Mouse (Mus musculus) gastrocnemius, adult 2 months (tissue): Measurements from ENCODE around the gene Morc3. TPM values are rescaled to one million over a fixed set of nuclear protein-coding genes. Genes with fewer than 3 reads are reported as not detected.

Source experiments
- DNase-seq: peaks from one replicate; pipeline ENCODE4 v3.0.0; 2022
- H3K27ac ChIP-seq: fragments of 200-600 bp; 2 replicates; pipeline ENCODE4 v1.8.1; 2022; ENCODE audit warnings: mild to moderate bottlenecking
- H3K4me3 ChIP-seq: fragments of 200-600 bp; 2 replicates; pipeline ENCODE4 v1.8.1; 2022; ENCODE audit warnings: mild to moderate bottlenecking, moderate library complexity
- CTCF ChIP-seq: fragments of 200-600 bp; IDR thresholded peaks from 2 replicates; pipeline ENCODE4 v1.8.1; 2022; ENCODE audit warnings: antibody characterized with exemption, mild to moderate bottlenecking, moderate library complexity
- intact Hi-C: fragments of 180-260 bp; cut with DNase I; formaldehyde crosslinking; loops from one replicate; pipeline ENCODE4 v1.15.1; 2025
- long read RNA-seq, 2 experiments: library from polyadenylated mRNA; stranded (forward); transcript quantifications; one replicate each; pipeline ENCODE4 v2.0.0; 2021
- total RNA-seq, 2 experiments: library from RNA; stranded (reverse); gene quantifications; 2 replicates each; pipeline ENCODE4 v1.2.3; 2021

Morc3 gene
- 10 to 100 TPM; 10.2 to 14.1 TPM for total RNA-seq
- long read RNA-seq, experiment 1, full-length matches to known transcripts: 13 of 13 reads
- long read RNA-seq, experiment 1, partial matches to known transcripts: 0 of 13 reads
- long read RNA-seq, experiment 1, other reads (novel, unspliced or antisense): 0 of 13 reads
- long read RNA-seq, experiment 2, full-length matches to known transcripts: 11 of 14 reads
- long read RNA-seq, experiment 2, partial matches to known transcripts: 1 of 14 reads
- long read RNA-seq, experiment 2, other reads (novel, unspliced or antisense): 2 of 14 reads

GRCm38 (mm10) chr16:93831627-93832395 lies at the start of gene Morc3:
TSS of gene Morc3 (plus strand) at chr16:93832121.
- intact Hi-C loops: no loop called here
- H3K27ac ChIP-seq: peak within 1 kb of the TSS; percentile 96
- TF ChIP-seq CTCF: no peak; the same call in 1 of the 2 replicates
- peak; percentile 100 for DNase-seq
- peak within 1 kb of the TSS; percentile 99 for H3K4me3 ChIP-seq

- intact Hi-C loops: loop anchor here (10.0 kb wide), 1 partner anchor 169 kb away; no protein-coding TSS in a partner anchor
- Histone ChIP-seq H3K27ac (no peak overlapping the region), H3K4me3 (no peak overlapping the region)
- DNase-seq: no peak
- TF ChIP-seq CTCF: peak; percentile 36
These were observed 47.7 kb upstream of the Morc3 start for GRCm38 (mm10) chr16:93784175-93784574.

GRCm38 (mm10) chr16:93785805-93786204 lies 46.1 kb upstream of the Morc3 start:
- peak; percentile 67 for DNase-seq
- Histone ChIP-seq H3K4me3 (no peak overlapping the region), H3K27ac (no peak overlapping the region)
- peak; percentile 93; the same call in 1 of the 2 replicates for TF ChIP-seq CTCF
- intact Hi-C loops: loop anchor here (10.0 kb wide), 1 partner anchor 171 kb away; no protein-coding TSS in a partner anchor

- DNase-seq: no peak
- no peak overlapping the region for H3K4me3 ChIP-seq
- no peak overlapping the region for H3K27ac ChIP-seq
- intact Hi-C loops: loop anchor here (10.0 kb wide), 1 partner anchor 174 kb away; no protein-coding TSS in a partner anchor
- TF ChIP-seq CTCF: no peak
These were observed 43.5 kb upstream of the Morc3 start for GRCm38 (mm10) chr16:93788388-93788787.

DNA sequence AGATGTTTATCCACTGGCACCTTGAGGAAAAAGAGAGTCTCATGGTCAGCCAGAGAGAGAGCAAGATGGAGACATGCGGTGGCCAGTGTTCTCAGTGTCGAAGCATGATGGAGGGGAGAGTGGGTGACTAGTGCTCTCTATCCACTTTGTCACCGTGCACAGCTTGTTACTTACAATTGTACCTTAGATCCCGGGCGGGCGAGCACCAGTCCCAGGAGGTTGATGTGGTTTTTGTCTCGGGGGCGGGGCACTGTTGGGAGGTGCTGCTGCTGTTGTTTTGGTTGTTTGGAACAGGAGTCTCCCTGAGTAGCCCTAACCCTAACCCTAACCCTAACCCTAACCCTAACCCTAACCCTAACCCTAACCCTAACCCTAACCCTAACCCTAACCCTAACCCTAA lies 43.0 kb upstream of the Morc3 start:
- no peak overlapping the region for H3K27ac ChIP-seq
- no peak overlapping the region for H3K4me3 ChIP-seq
- DNase-seq: no peak
- TF ChIP-seq CTCF: no peak
- intact Hi-C loops: loop anchor here (10.0 kb wide), 1 partner anchor 174 kb away; no protein-coding TSS in a partner anchor

GRCm38 (mm10) chr16:93789971-93790755 lies 41.8 kb upstream of the Morc3 start:
- H3K27ac ChIP-seq: no peak overlapping the region
- no peak for DNase-seq
- TF ChIP-seq CTCF: no peak
- intact Hi-C loops: loop anchor here (10.0 kb wide), 1 partner anchor 175 kb away; no protein-coding TSS in a partner anchor
- H3K4me3 ChIP-seq: no peak overlapping the region

GRCm38 (mm10) chr16:93792981-93793630 lies 38.8 kb upstream of the Morc3 start:
- no peak for TF ChIP-seq CTCF
- intact Hi-C loops: no loop called here
- H3K4me3 ChIP-seq: no peak overlapping the region
- no peak overlapping the region for H3K27ac ChIP-seq
- DNase-seq: no peak

DNA sequence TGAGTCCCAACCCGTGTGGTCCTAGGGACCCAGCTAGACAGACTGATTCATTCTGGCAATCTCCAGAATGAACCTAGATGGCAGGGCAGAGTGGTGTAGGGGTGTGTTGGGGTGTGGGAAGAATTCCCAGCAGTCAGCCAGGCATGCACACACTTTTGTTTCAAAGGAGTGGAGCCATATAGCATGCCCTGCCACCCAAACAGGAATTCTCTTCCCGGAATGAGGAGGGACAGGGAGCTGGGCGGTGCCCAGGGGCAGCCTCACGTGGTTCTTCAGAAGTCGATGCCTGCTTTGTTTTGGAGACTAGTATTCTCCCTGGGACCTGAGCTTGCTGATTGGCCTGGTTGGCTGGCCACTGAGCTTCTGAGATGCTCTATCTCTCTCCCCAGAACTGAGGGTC lies 37.1 kb upstream of the Morc3 start:
- no peak overlapping the region for H3K4me3 ChIP-seq
- no peak for TF ChIP-seq CTCF
- no peak overlapping the region for H3K27ac ChIP-seq
- intact Hi-C loops: no loop called here
- no peak for DNase-seq

DNA sequence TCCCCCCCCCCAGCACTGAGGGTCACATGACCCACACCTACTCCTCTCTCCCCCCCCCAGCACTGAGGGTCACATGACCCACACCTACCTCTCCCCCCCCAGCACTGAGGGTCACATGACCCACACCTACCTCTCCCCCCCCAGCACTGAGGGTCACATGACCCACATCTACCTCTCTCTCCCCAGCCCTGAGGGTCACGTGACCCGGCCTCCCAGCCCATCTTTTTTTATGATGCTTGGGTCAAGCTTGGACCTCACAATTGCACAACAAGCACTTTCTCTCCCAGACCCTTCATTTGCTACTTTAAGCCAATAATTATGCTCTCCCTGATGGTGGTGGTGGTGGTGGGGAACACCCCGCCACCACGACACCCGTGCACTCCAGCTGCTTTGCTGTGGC lies 36.5 kb upstream of the Morc3 start:
- TF ChIP-seq CTCF: no peak
- no peak overlapping the region for H3K27ac ChIP-seq
- intact Hi-C loops: no loop called here
- no peak for DNase-seq
- H3K4me3 ChIP-seq: no peak overlapping the region

GRCm38 (mm10) chr16:93797021-93797840 lies 34.7 kb upstream of the Morc3 start:
- intact Hi-C loops: no loop called here
- peak; percentile 54 for DNase-seq
- H3K4me3 ChIP-seq: no peak overlapping the region
- no peak for TF ChIP-seq CTCF
- H3K27ac ChIP-seq: peak overlapping the region; percentile 40

DNA sequence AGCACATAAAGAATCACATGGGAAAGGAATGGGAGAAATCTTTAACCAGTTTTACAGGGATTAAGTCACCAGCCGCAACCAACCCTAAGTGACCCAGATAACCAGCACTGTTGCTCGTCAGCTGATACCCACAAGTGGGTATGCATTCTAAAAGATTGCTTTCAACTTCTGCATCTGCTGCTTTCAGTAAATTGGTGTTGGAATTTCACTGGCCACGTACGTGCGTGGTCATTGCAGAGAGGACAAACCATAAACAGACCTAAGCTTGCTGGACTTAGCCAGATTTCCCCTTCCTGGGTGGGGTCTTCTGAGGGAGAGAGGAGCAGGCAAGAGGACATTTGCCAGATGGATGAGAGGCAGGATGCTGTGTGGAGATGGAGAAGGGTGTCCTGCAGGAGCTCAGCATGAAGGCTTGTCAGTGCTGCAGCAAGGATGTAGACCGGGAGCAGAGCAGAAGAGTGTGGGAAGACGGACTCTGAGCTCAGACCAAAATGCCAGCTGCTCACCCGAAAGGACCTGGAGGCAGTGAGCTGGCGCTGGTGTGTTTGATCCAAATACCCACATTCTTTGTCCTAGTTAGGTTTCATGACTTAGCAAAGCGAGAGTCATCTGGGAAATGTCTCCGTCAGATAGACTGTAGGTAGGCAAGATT lies 34.0 kb upstream of the Morc3 start:
- no peak for TF ChIP-seq CTCF
- no peak overlapping the region for H3K27ac ChIP-seq
- no peak overlapping the region for H3K4me3 ChIP-seq
- DNase-seq: no peak
- intact Hi-C loops: no loop called here
